Mouse (Mus musculus) forebrain, embryonic 14.5 days (tissue): Measurements from ENCODE around the gene Trpm4. TPM values are rescaled to one million over a fixed set of nuclear protein-coding genes. Genes with fewer than 3 reads are reported as not detected.
A peak's percentile ranks its signal among the peaks of the same experiment; 100 is the strongest.

ENCODE experiments used
- ATAC-seq: fragments of 200-750 bp; cut with Nextera tagmentation; 2 replicates; pipeline ENCODE4 v1.8.0; 2017; ENCODE audit warnings: mild to moderate bottlenecking, moderate library complexity
- DNase-seq: peaks from one replicate; pipeline ENCODE4 v3.0.0-alpha.2; 2015; ENCODE audit warnings: low spot score
- H3K27ac ChIP-seq: fragments of 300-500 bp; sonication (generic); 2 replicates; pipeline ENCODE4 v1.5.1; 2014; ENCODE audit warnings: low read depth, mild to moderate bottlenecking, control low read depth, low read length, moderate library complexity
- H3K27me3 ChIP-seq: fragments of 300-500 bp; sonication (generic); replicated peaks from 2 replicates; pipeline ENCODE4 v1.6.1; 2014; ENCODE audit warnings: low read length, control low read depth, mixed read lengths; ENCODE audit not compliant: control insufficient read depth, insufficient read depth
- H3K36me3 ChIP-seq: fragments of 300-500 bp; sonication (generic); 2 replicates; pipeline ENCODE4 v1.6.1; 2014; ENCODE audit warnings: low read length, control low read depth; ENCODE audit not compliant: control insufficient read depth, insufficient read depth
- H3K4me1 ChIP-seq: fragments of 300-500 bp; sonication (generic); 2 replicates; pipeline ENCODE4 v1.6.1; 2014; ENCODE audit warnings: antibody characterized with exemption, low read length, control low read depth; ENCODE audit not compliant: control insufficient read depth, insufficient read depth
- H3K4me2 ChIP-seq: fragments of 300-500 bp; sonication (generic); 2 replicates; pipeline ENCODE4 v1.6.1; 2014; ENCODE audit warnings: mild to moderate bottlenecking, control low read depth, low read length
- H3K4me3 ChIP-seq: fragments of 300-500 bp; sonication (generic); 2 replicates; pipeline ENCODE4 v1.5.1; 2014; ENCODE audit warnings: low read depth, low read length, control low read depth
- H3K9ac ChIP-seq: fragments of 300-500 bp; sonication (generic); 2 replicates; pipeline ENCODE4 v1.6.1; 2014; ENCODE audit warnings: mild to moderate bottlenecking, low read length, control low read depth, moderate library complexity
- H3K9me3 ChIP-seq: fragments of 300-500 bp; sonication (generic); replicated peaks from 2 replicates; pipeline ENCODE4 v1.6.1; 2016; ENCODE audit warnings: low read length, control low read depth, mixed read lengths; ENCODE audit not compliant: control insufficient read depth
- WGBS: fragments of 180-500 bp; shearing (Covaris S2); extraction: QIAGEN DNeasy Blood & Tissue Kit; methylation state at CpG from one replicate; pipeline ENCODE4 v1.1.7; 2014; 5-methylcytosine and 5-hydroxymethylcytosine counted together
- polyA plus RNA-seq: library from polyadenylated mRNA; unstranded; fragments of >200 nt; fragmentation: Nextera tagmentation; extraction: Ambion mirVana; gene quantifications from 2 replicates; pipeline ENCODE4 v1.2.1, GENCODE M21; 2014

The Trpm4 gene
- polyA plus RNA-seq, 1 experiment from 2014 or later, result 9.8 TPM

- Histone ChIP-seq H3K9ac (no peak overlapping the region), H3K36me3 (peaks cover 56% of the 10 kb centered on the region), H3K4me3 (no peak overlapping the region), H3K4me1 (no peaks in the 10 kb centered on the region), H3K9me3 (no peaks in the 10 kb centered on the region), H3K27me3 (no peaks in the 10 kb centered on the region), H3K27ac (no peak overlapping the region), H3K4me2 (no peak overlapping the region)
- 69% methylated on average over 13 of the region's 13 CpGs for WGBS
- DNase-seq (no peak), ATAC-seq (no peak)
Observed at GRCm38 (mm10) chr7:45356087-45356486, 22.5 kb upstream of the Trpm4 start.

- H3K27me3 ChIP-seq, result no peaks in the 10 kb centered on the region
- no peak overlapping the region for H3K4me3 ChIP-seq
- ATAC-seq (no peak), DNase-seq (no peak)
- H3K9me3 ChIP-seq, result no peaks in the 10 kb centered on the region
- peaks cover 59% of the 10 kb centered on the region for H3K36me3 ChIP-seq
- no peak overlapping the region for H3K4me2 ChIP-seq
- H3K9ac ChIP-seq, result no peak overlapping the region
- no peaks in the 10 kb centered on the region for H3K4me1 ChIP-seq
- no peak overlapping the region for H3K27ac ChIP-seq
- WGBS, result 78% methylated on average over 15 of the region's 15 CpGs
Observed at GRCm38 (mm10) chr7:45355318-45356020, 21.9 kb upstream of the Trpm4 start.

DNA sequence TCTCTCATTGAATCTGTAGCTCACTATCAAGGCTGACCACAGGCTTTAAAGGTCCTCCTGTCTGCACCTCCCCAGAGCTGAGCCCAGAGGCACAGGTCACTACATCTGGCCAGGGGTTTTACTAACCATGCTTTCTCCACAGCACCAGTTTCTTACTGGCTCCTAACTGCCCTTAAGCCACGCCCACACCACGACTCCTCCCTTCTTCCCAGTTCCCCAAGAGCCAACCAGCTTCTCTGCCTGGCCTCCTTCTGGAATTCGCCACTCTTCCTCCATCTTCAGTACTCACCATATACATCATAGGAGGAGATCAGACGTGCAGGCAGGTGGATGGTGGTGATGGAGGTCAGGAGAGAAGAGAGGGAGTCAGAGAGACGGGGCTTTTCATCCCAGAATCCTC, 19.5 kb upstream of the Trpm4 start:
- no peaks in the 10 kb centered on the region for H3K4me1 ChIP-seq
- H3K4me2 ChIP-seq, result no peak overlapping the region
- H3K27ac ChIP-seq, result no peak overlapping the region
- DNase-seq (no peak), ATAC-seq (no peak)
- H3K36me3 ChIP-seq, result peaks cover 76% of the 10 kb centered on the region
- H3K9me3 ChIP-seq, result no peaks in the 10 kb centered on the region
- H3K4me3 ChIP-seq, result no peak overlapping the region
- no peaks in the 10 kb centered on the region for H3K27me3 ChIP-seq
- H3K9ac ChIP-seq, result no peak overlapping the region
- 27% methylated on average over 5 of the region's 5 CpGs for WGBS

GRCm38 (mm10) chr7:45346905-45347304, 13.3 kb upstream of the Trpm4 start:
- H3K27ac ChIP-seq, result no peak overlapping the region
- H3K4me3 ChIP-seq, result no peak overlapping the region
- H3K27me3 ChIP-seq, result no peaks in the 10 kb centered on the region
- no peak overlapping the region for H3K4me2 ChIP-seq
- H3K4me1 ChIP-seq, result no peaks in the 10 kb centered on the region
- H3K9me3 ChIP-seq, result no peaks in the 10 kb centered on the region
- no peak overlapping the region for H3K9ac ChIP-seq
- ATAC-seq (no peak), DNase-seq (no peak)
- H3K36me3 ChIP-seq, result peaks cover 65% of the 10 kb centered on the region
- 82% methylated on average over 13 of the region's 13 CpGs for WGBS

DNA sequence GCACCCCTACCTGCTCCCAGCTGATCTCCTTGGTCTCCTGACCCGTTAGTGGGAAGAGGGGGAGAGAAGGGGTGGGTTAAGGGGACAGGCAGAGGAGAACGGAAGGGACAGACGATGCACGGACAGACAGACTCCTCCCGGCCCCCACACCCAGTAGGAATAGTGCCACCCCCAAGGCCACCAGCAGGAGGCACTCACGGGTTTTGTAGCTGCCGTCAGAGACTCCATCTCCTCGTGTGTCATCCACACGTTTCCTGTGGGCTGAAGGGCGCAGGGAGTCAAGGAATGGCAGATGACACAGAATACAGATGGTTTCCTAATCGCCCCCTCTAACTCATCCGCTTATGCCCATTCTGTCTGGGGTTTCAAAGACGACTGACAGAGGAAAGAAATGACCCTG, 10.0 kb upstream of the Trpm4 start:
- H3K9ac ChIP-seq, result no peak overlapping the region
- peaks cover 22% of the 10 kb centered on the region for H3K4me1 ChIP-seq
- WGBS, result 31% methylated on average over 13 of the region's 13 CpGs
- ATAC-seq (no peak), DNase-seq (no peak)
- H3K27me3 ChIP-seq, result 0 out of 2 replicates have a peak, but pooled peaks cover 4% of the 10 kb centered on the region
- H3K9me3 ChIP-seq, result no peaks in the 10 kb centered on the region
- H3K27ac ChIP-seq, result no peak overlapping the region
- H3K4me3 ChIP-seq, result no peak overlapping the region
- H3K4me2 ChIP-seq, result no peak overlapping the region
- H3K36me3 ChIP-seq, result peaks cover 39% of the 10 kb centered on the region

DNA sequence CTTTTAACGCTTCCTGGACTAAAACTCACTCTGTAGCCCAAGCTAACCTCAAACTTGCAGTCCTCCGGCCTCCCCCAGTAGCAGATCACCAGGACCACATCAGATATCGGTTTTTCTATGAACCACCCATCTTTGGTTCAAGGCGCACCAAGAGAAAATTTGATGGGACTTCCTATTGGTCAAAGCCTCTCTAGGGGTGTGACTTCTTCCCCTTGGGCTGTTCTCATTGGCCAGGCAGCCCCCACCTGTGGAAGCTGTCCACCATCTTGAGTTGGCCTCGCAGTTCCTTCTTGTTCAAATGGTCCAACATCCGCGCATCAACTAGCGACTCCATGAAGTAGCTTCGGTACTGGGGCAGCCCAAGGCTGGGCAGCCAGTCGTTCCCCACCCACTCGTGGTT, 8.5 kb upstream of the Trpm4 start:
- Histone ChIP-seq H3K4me2 (no peak overlapping the region), H3K27me3 (peaks cover 7% of the 10 kb centered on the region; the same call in 1 of the 2 replicates), H3K9ac (no peak overlapping the region), H3K4me3 (no peak overlapping the region), H3K27ac (no peak overlapping the region), H3K4me1 (peaks cover 25% of the 10 kb centered on the region), H3K36me3 (peaks cover 25% of the 10 kb centered on the region), H3K9me3 (no peaks in the 10 kb centered on the region)
- 89% methylated on average over 11 of the region's 11 CpGs for WGBS
- no peak for DNase-seq
- no peak for ATAC-seq

- H3K9me3 ChIP-seq, result no peaks in the 10 kb centered on the region
- no peak overlapping the region for H3K9ac ChIP-seq
- no peak overlapping the region for H3K4me3 ChIP-seq
- H3K4me2 ChIP-seq, result peak overlapping the region; percentile 85
- DNase-seq, result peak; percentile 70
- no peak overlapping the region for H3K27ac ChIP-seq
- peaks cover 7% of the 10 kb centered on the region; the same call in 1 of the 2 replicates for H3K27me3 ChIP-seq
- peaks cover 25% of the 10 kb centered on the region for H3K4me1 ChIP-seq
- peaks cover 17% of the 10 kb centered on the region; the same call in 1 of the 2 replicates for H3K36me3 ChIP-seq
- WGBS, result 7% methylated on average over 8 of the region's 8 CpGs
- no peak for ATAC-seq
Observed at GRCm38 (mm10) chr7:45341303-45341702, 7.7 kb upstream of the Trpm4 start.

GRCm38 (mm10) chr7:45340669-45341068, 7.1 kb upstream of the Trpm4 start:
- Histone ChIP-seq H3K4me2 (peak overlapping the region; percentile 85), H3K9me3 (no peaks in the 10 kb centered on the region), H3K27me3 (peaks cover 7% of the 10 kb centered on the region; the same call in 1 of the 2 replicates), H3K9ac (no peak overlapping the region; the same call in 1 of the 2 replicates), H3K36me3 (peaks cover 11% of the 10 kb centered on the region; the same call in 1 of the 2 replicates), H3K4me3 (peak overlapping the region; percentile 44; the same call in 1 of the 2 replicates), H3K4me1 (peaks cover 25% of the 10 kb centered on the region), H3K27ac (no peak overlapping the region)
- 6% methylated on average over 11 of the region's 11 CpGs for WGBS
- DNase-seq (peak; percentile 77), ATAC-seq (no peak; the same call in 1 of the 2 replicates)

GRCm38 (mm10) chr7:45340066-45340442, 6.5 kb upstream of the Trpm4 start:
- peak overlapping the region; percentile 76 for H3K9ac ChIP-seq
- 1% methylated on average over 11 of the region's 11 CpGs for WGBS
- H3K4me3 ChIP-seq, result peak overlapping the region; percentile 44
- peaks cover 5% of the 10 kb centered on the region; the same call in 1 of the 2 replicates for H3K36me3 ChIP-seq
- no peak overlapping the region for H3K27ac ChIP-seq
- H3K27me3 ChIP-seq, result peaks cover 7% of the 10 kb centered on the region; the same call in 1 of the 2 replicates
- H3K4me1 ChIP-seq, result peaks cover 25% of the 10 kb centered on the region
- H3K4me2 ChIP-seq, result peak overlapping the region; percentile 85
- no peak; the same call in 1 of the 2 replicates for ATAC-seq
- no peaks in the 10 kb centered on the region for H3K9me3 ChIP-seq
- DNase-seq, result no peak
